Mouse (Mus musculus) neural tube, embryonic 15.5 days (tissue): ENCODE data around the gene B4galt3. TPM values are rescaled to one million over a fixed set of nuclear protein-coding genes. Genes with fewer than 3 reads are reported as not detected.
A peak's percentile ranks its signal among the peaks of the same experiment; 100 is the strongest.

Experiments
- ATAC-seq: fragments of 200-750 bp; cut with Nextera tagmentation; 2 replicates; pipeline ENCODE4 v1.8.0; 2017; ENCODE audit warnings: mild to moderate bottlenecking, moderate TSS enrichment, moderate library complexity; ENCODE audit not compliant: low FRiP score
- H3K27ac ChIP-seq: fragments of 300-500 bp; sonication (generic); replicated peaks from 2 replicates; pipeline ENCODE4 v1.5.1; 2015; ENCODE audit warnings: mild to moderate bottlenecking, inconsistent platforms
- H3K27me3 ChIP-seq: fragments of 300-500 bp; sonication (generic); replicated peaks from 2 replicates; pipeline ENCODE4 v1.6.1; 2015; ENCODE audit warnings: inconsistent platforms
- H3K36me3 ChIP-seq: fragments of 300-500 bp; sonication (generic); 2 replicates; pipeline ENCODE4 v1.6.1; 2015; ENCODE audit warnings: inconsistent platforms
- H3K4me1 ChIP-seq: fragments of 300-500 bp; sonication (generic); 2 replicates; pipeline ENCODE4 v1.6.1; 2015; ENCODE audit warnings: inconsistent platforms
- H3K4me2 ChIP-seq: fragments of 300-500 bp; sonication (generic); 2 replicates; pipeline ENCODE4 v1.6.1; 2015; ENCODE audit warnings: inconsistent platforms, mild to moderate bottlenecking, moderate library complexity
- H3K4me3 ChIP-seq: fragments of 300-500 bp; sonication (generic); replicated peaks from 2 replicates; pipeline ENCODE4 v1.5.1; 2015; ENCODE audit warnings: mild to moderate bottlenecking, inconsistent platforms
- H3K9ac ChIP-seq: fragments of 300-500 bp; sonication (generic); replicated peaks from 2 replicates; pipeline ENCODE4 v1.6.1; 2015; ENCODE audit warnings: mild to moderate bottlenecking, inconsistent platforms
- H3K9me3 ChIP-seq: fragments of 300-500 bp; sonication (generic); replicated peaks from 2 replicates; pipeline ENCODE4 v1.6.1; 2016; ENCODE audit warnings: inconsistent platforms
- WGBS: fragments of 180-500 bp; shearing (Covaris S2); methylation state at CpG from one replicate; pipeline ENCODE4 v1.1.7; 2015; ENCODE audit warnings: mixed read lengths; 5-methylcytosine and 5-hydroxymethylcytosine counted together
- polyA plus RNA-seq: library from polyadenylated mRNA; unstranded; fragments of >200 nt; fragmentation: Nextera tagmentation; extraction: Ambion mirVana; gene quantifications from 2 replicates; pipeline ENCODE4 v1.2.1, GENCODE M21; 2015

Gene B4galt3
- polyA plus RNA-seq, 1 experiment from 2014 or later: 97.6 TPM

GRCm38 (mm10) chr1:171246709-171247452 lies 23.2 kb upstream of the B4galt3 start:
- Histone ChIP-seq H3K4me3 (peak overlapping the region; percentile 77), H3K4me1 (peaks cover 50% of the 10 kb centered on the region), H3K27me3 (no peaks in the 10 kb centered on the region), H3K27ac (peak overlapping the region; percentile 84), H3K4me2 (peak overlapping the region; percentile 78), H3K9ac (peak overlapping the region; percentile 88), H3K36me3 (peaks cover 22% of the 10 kb centered on the region), H3K9me3 (no peaks in the 10 kb centered on the region)
- ATAC-seq: peak; percentile 95
- under 1% methylated on average over 41 of the region's 41 CpGs for WGBS

- peak; percentile 11 for ATAC-seq
- WGBS: 11% methylated on average over 13 of the region's 13 CpGs
- peak overlapping the region; percentile 84 for H3K27ac ChIP-seq
- H3K9me3 ChIP-seq: no peaks in the 10 kb centered on the region
- peak overlapping the region; percentile 78 for H3K4me2 ChIP-seq
- H3K36me3 ChIP-seq: peaks cover 16% of the 10 kb centered on the region
- peak overlapping the region; percentile 45 for H3K9ac ChIP-seq
- no peaks in the 10 kb centered on the region for H3K27me3 ChIP-seq
- H3K4me3 ChIP-seq: peak overlapping the region; percentile 77
- peaks cover 56% of the 10 kb centered on the region for H3K4me1 ChIP-seq
These were observed 22.7 kb upstream of the B4galt3 start for GRCm38 (mm10) chr1:171247453-171247841.

GRCm38 (mm10) chr1:171247916-171248315 lies 22.2 kb upstream of the B4galt3 start:
- Histone ChIP-seq H3K9ac (peak overlapping the region; percentile 45; the same call in 1 of the 2 replicates), H3K9me3 (no peaks in the 10 kb centered on the region), H3K4me1 (peaks cover 60% of the 10 kb centered on the region), H3K36me3 (peaks cover 12% of the 10 kb centered on the region), H3K27ac (peak overlapping the region; percentile 84; the same call in 1 of the 2 replicates), H3K4me2 (peak overlapping the region; percentile 78), H3K4me3 (peak overlapping the region; percentile 77; the same call in 1 of the 2 replicates), H3K27me3 (no peaks in the 10 kb centered on the region)
- WGBS: 28% methylated on average over 4 of the region's 4 CpGs
- ATAC-seq: no peak

GRCm38 (mm10) chr1:171248386-171249226 lies 21.5 kb upstream of the B4galt3 start:
- H3K9me3 ChIP-seq: no peaks in the 10 kb centered on the region
- H3K4me3 ChIP-seq: no peak overlapping the region
- no peak overlapping the region for H3K9ac ChIP-seq
- H3K4me1 ChIP-seq: peaks cover 60% of the 10 kb centered on the region
- H3K36me3 ChIP-seq: peaks cover 5% of the 10 kb centered on the region; the same call in 1 of the 2 replicates
- 54% methylated on average over 3 of the region's 3 CpGs for WGBS
- peak overlapping the region; percentile 78; the same call in 1 of the 2 replicates for H3K4me2 ChIP-seq
- H3K27me3 ChIP-seq: no peaks in the 10 kb centered on the region
- H3K27ac ChIP-seq: no peak overlapping the region
- ATAC-seq: no peak

- peak within 1 kb of the TSS; percentile 49 for H3K4me2 ChIP-seq
- H3K36me3 ChIP-seq: no peaks in the 10 kb centered on the region
- peak within 1 kb of the TSS; percentile 60 for H3K27ac ChIP-seq
- H3K9ac ChIP-seq: peak within 1 kb of the TSS; percentile 42
- peak within 1 kb of the TSS; percentile 12 for H3K4me3 ChIP-seq
- no peaks in the 10 kb centered on the region for H3K9me3 ChIP-seq
- H3K4me1 ChIP-seq: peaks cover 55% of the 10 kb centered on the region
- H3K27me3 ChIP-seq: no peaks in the 10 kb centered on the region
- ATAC-seq: no peak
- 16% methylated on average over 5 of the region's 5 CpGs for whole genome bisulfite sequencing
These were observed 20.1 kb upstream of the B4galt3 start, which contains the start of gene Adamts4 for GRCm38 (mm10) chr1:171249913-171250600. TSS of gene Adamts4 (plus strand) at chr1:171250421.

- Histone ChIP-seq H3K4me3 (peak within 1 kb of the TSS; percentile 12), H3K9me3 (no peaks in the 10 kb centered on the region), H3K4me2 (peak within 1 kb of the TSS; percentile 49), H3K4me1 (peaks cover 47% of the 10 kb centered on the region), H3K9ac (peak within 1 kb of the TSS; percentile 42), H3K27me3 (no peaks in the 10 kb centered on the region), H3K27ac (peak within 1 kb of the TSS; percentile 60), H3K36me3 (no peaks in the 10 kb centered on the region)
- 18% methylated on average over 26 of the region's 26 CpGs for WGBS
- no peak for ATAC-seq
These were observed 19.2 kb upstream of the B4galt3 start, which contains the start of gene Ndufs2 for GRCm38 (mm10) chr1:171250680-171251593. TSS of gene Ndufs2 (minus strand) at chr1:171251388.

- Histone ChIP-seq H3K4me1 (peaks cover 42% of the 10 kb centered on the region), H3K4me3 (peak overlapping the region; percentile 12), H3K4me2 (peak overlapping the region; percentile 49), H3K36me3 (no peaks in the 10 kb centered on the region), H3K9ac (no peak overlapping the region), H3K9me3 (no peaks in the 10 kb centered on the region), H3K27me3 (no peaks in the 10 kb centered on the region), H3K27ac (peak overlapping the region; percentile 60)
- 10% methylated on average over 13 of the region's 13 CpGs for WGBS
- no peak for ATAC-seq
These were observed 18.4 kb upstream of the B4galt3 start for GRCm38 (mm10) chr1:171251594-171252324.

- Histone ChIP-seq H3K9me3 (no peaks in the 10 kb centered on the region), H3K4me2 (peak overlapping the region; percentile 49), H3K4me1 (peaks cover 42% of the 10 kb centered on the region), H3K27ac (peak overlapping the region; percentile 60), H3K4me3 (0 out of 2 replicates have a peak overlapping the region, but pooled peaks have one; percentile 6), H3K36me3 (no peaks in the 10 kb centered on the region), H3K9ac (no peak overlapping the region), H3K27me3 (no peaks in the 10 kb centered on the region)
- whole genome bisulfite sequencing: 58% methylated on average over 17 of the region's 17 CpGs
- no peak for ATAC-seq
These were observed 17.7 kb upstream of the B4galt3 start for GRCm38 (mm10) chr1:171252415-171252814.

GRCm38 (mm10) chr1:171256095-171256818 lies 13.9 kb upstream of the B4galt3 start:
- no peaks in the 10 kb centered on the region for H3K36me3 ChIP-seq

More at GRCm38 (mm10) chr1:171256095-171256818, 13.9 kb upstream of the B4galt3 start:
- Histone ChIP-seq H3K9ac (no peak overlapping the region), H3K27ac (no peak overlapping the region), H3K4me1 (peaks cover 19% of the 10 kb centered on the region), H3K27me3 (0 out of 2 replicates have a peak, but pooled peaks cover 2% of the 10 kb centered on the region), H3K4me3 (no peak overlapping the region), H3K4me2 (no peak overlapping the region), H3K9me3 (no peaks in the 10 kb centered on the region)
- WGBS: 93% methylated on average over 24 of the region's 24 CpGs
- no peak for ATAC-seq
